Comparison of ENCODE assay signal across 18 mouse cellular contexts in the genomic region with DNA sequence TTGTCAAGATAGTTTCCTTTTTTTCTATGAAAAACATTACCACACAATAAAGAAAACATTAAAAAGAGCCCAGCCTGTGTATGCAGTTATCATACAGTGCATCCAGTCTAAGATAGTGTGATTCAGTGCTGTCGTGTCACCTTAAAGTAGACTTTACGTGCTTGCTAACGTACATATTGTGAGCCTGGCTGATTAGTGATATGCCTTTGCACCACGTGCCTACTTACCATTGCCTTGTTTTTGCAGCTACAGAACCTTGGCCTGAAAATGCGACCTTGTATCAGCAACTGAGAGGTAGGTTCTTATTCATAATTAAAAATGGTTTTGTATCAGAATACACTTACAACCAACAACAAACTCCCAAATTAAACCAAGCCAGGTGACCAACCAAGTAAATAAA. TPM values are rescaled to one million over a fixed set of nuclear protein-coding genes. Genes with fewer than 3 reads are reported as not detected.
A peak's percentile ranks its signal among the peaks of the same experiment; 100 is the strongest.
DNase-seq lines count a peak whose midpoint lies in the region; ATAC-seq lines count a peak whose summit lies in the region.
"Had no signal": no experiment of that assay in that cellular context is flagged by ENCODE, and none has a peak within 500 bp of the region (broad histone marks: within the 10 kb centered on the region; RNA-seq: fewer than 3 reads in every experiment).

No protein-coding gene starts in this region.

- no peaks in the 10 kb centered on the region for H3K9me3 ChIP-seq in liver, embryonic 11.5 days (ENCODE audit: control insufficient read depth, low read length)
- no peaks in the 10 kb centered on the region for H3K9me3 ChIP-seq in liver, embryonic 16.5 days (replicated peaks; ENCODE audit: control insufficient read depth, low read length)
- H3K9me3 ChIP-seq: embryonic facial prominence, embryonic 12.5 days; forebrain, embryonic 15.5 days; heart, embryonic 10.5 days; hindbrain, embryonic 12.5 days had no signal

- H3K4me2 ChIP-seq in liver, embryonic 11.5 days: no peak overlapping the region
- no peak overlapping the region for H3K4me2 ChIP-seq in liver, embryonic 16.5 days (ENCODE audit: low read depth, low read length)
- H3K4me2 ChIP-seq: embryonic facial prominence, embryonic 12.5 days; forebrain, embryonic 15.5 days; hindbrain, embryonic 12.5 days had no signal

- no peaks in the 10 kb centered on the region for H3K27me3 ChIP-seq in liver, embryonic 11.5 days (replicated peaks; ENCODE audit: control insufficient read depth, insufficient read depth, low read length)
- H3K27me3 ChIP-seq in liver, embryonic 16.5 days (ENCODE audit: control insufficient read depth, insufficient read depth, low read depth, low read length): no peaks in the 10 kb centered on the region
- H3K27me3 ChIP-seq: CH12.LX; embryonic facial prominence, embryonic 12.5 days; forebrain, embryonic 15.5 days; hindbrain, embryonic 12.5 days had no signal

- no peak overlapping the region for H3K4me3 ChIP-seq in liver, embryonic 11.5 days (ENCODE audit: low read depth, low read length)
- H3K4me3 ChIP-seq in liver, embryonic 16.5 days (ENCODE audit: low read depth, low read length): no peak overlapping the region
- H3K4me3 ChIP-seq: embryonic facial prominence, embryonic 12.5 days; forebrain, embryonic 15.5 days; heart, embryonic 10.5 days; hindbrain, embryonic 12.5 days had no signal

- H3K27ac ChIP-seq in liver, embryonic 11.5 days (ENCODE audit: low read depth, low read length): no peak overlapping the region
- 0 out of 2 replicates have a peak overlapping the region, but pooled peaks have one; percentile 5 for H3K27ac ChIP-seq in liver, embryonic 16.5 days (ENCODE audit: low read length)
- H3K27ac ChIP-seq: embryonic facial prominence, embryonic 12.5 days; forebrain, embryonic 15.5 days; heart, embryonic 10.5 days; hindbrain, embryonic 12.5 days had no signal

- H3K36me3 ChIP-seq in liver, embryonic 11.5 days (ENCODE audit: control insufficient read depth, insufficient read depth, low read length): no peaks in the 10 kb centered on the region
- H3K36me3 ChIP-seq in liver, embryonic 16.5 days (ENCODE audit: control insufficient read depth, insufficient read depth): no peaks in the 10 kb centered on the region
- H3K36me3 ChIP-seq: embryonic facial prominence, embryonic 12.5 days; forebrain, embryonic 15.5 days; heart, embryonic 10.5 days; hindbrain, embryonic 12.5 days had no signal

- H3K4me1 ChIP-seq in liver, embryonic 11.5 days (replicated peaks; ENCODE audit: control insufficient read depth, insufficient read depth, low read length): 0 out of 2 replicates have a peak, but pooled peaks cover 5% of the 10 kb centered on the region
- peaks cover 8% of the 10 kb centered on the region; the same call in 1 of the 2 replicates for H3K4me1 ChIP-seq in liver, embryonic 16.5 days (ENCODE audit: control insufficient read depth, low read depth, low read length)
- H3K4me1 ChIP-seq: embryonic facial prominence, embryonic 12.5 days; forebrain, embryonic 15.5 days; heart, embryonic 10.5 days; hindbrain, embryonic 12.5 days had no signal

- ATAC-seq in liver, embryonic 11.5 days (replicated peaks; ENCODE audit: low FRiP score): peak; percentile 87
- peak; percentile 92 for ATAC-seq in liver, embryonic 16.5 days (ENCODE audit: low read depth)
- ATAC-seq: forebrain, embryonic 15.5 days had no signal

- 56% methylated on average over 5 of the region's 5 CpGs for WGBS in liver, embryonic 11.5 days
- WGBS in liver, embryonic 16.5 days (ENCODE audit: insufficient replicate concordance): 38% methylated on average over 5 of the region's 5 CpGs

- no peak overlapping the region for H3K9ac ChIP-seq in liver, embryonic 11.5 days (ENCODE audit: low read depth, low read length)
- no peak overlapping the region for H3K9ac ChIP-seq in liver, embryonic 16.5 days (ENCODE audit: low read depth, low read length)
- H3K9ac ChIP-seq: embryonic facial prominence, embryonic 12.5 days; forebrain, embryonic 15.5 days; hindbrain, embryonic 12.5 days had no signal

- DNase-seq in liver, embryonic 11.5 days (ENCODE audit: low spot score): no peak
- no peak for DNase-seq in liver
- DNase-seq in c-Kit-positive CD71-positive TER-119-positive erythroid progenitor cells, embryonic 14.5 days (ENCODE audit: low spot score): peak; percentile 40
- DNase-seq in spleen, adult 18-20 months: no peak
- no peak for DNase-seq in layer of hippocampus, adult 18-20 months (ENCODE audit: low spot score in 2 of 2)
- DNase-seq: cerebellum, adult 11 months; cerebellum, adult 9-10 months; cerebellum, postnatal 25 days; gastrocnemius, postnatal 10 days; heart, adult 18-20 months; heart, postnatal 10 days; heart, postnatal 4 days had no signal

RNA-seq across cellular contexts. Expression of a gene that starts 21.4 kb away (rescaled TPM):
- polyA plus RNA-seq in liver, embryonic 11.5 days (2014; fragmentation: Nextera tagmentation; extraction: Ambion mirVana): 110 and 112 TPM in 2 replicates
- polyA plus RNA-seq in liver, embryonic 16.5 days (2015; fragmentation: Nextera tagmentation; extraction: Ambion mirVana): 48.3 and 52.5 TPM in 2 replicates
- 10 to 100 TPM; 36.5 to 43.4 TPM for total RNA-seq in layer of hippocampus, adult 18-20 months (2021)
